Mouse (Mus musculus): ENCODE measurements around the gene Henmt1. TPM values are rescaled to one million over a fixed set of nuclear protein-coding genes. Genes with fewer than 3 reads are reported as not detected.

The Henmt1 gene
- polyA plus RNA-seq, 1 experiment = not detected

GRCm38 (mm10) chr3:108999173-108999572 lies 59.5 kb downstream of the Henmt1 start:
- H3K27me3 ChIP-seq (ENCODE audit: control insufficient read depth) = no peaks in the 10 kb centered on the region
- H3K4me1 ChIP-seq (ENCODE audit: control insufficient read depth) = peaks cover 15% of the 10 kb centered on the region
- TF ChIP-seq GATA1 (IDR thresholded peaks at IDR 0.05; ENCODE audit: low read length) (no peak), TAL1 (IDR thresholded peaks at IDR 0.05; ENCODE audit: low read length) (no peak)
- no peaks in the 10 kb centered on the region for H3K36me3 ChIP-seq (ENCODE audit: control insufficient read depth)
- no peak overlapping the region for H3K4me3 ChIP-seq (replicated peaks)
- H3K9me3 ChIP-seq (ENCODE audit: control insufficient read depth, low read length) = no peaks in the 10 kb centered on the region

GRCm38 (mm10) chr3:109005777-109006176 lies 66.1 kb downstream of the Henmt1 start:
- Histone ChIP-seq H3K9me3 (ENCODE audit: control insufficient read depth, low read length) (no peaks in the 10 kb centered on the region), H3K4me3 (replicated peaks) (no peak overlapping the region), H3K4me1 (ENCODE audit: control insufficient read depth) (no peaks in the 10 kb centered on the region), H3K27me3 (ENCODE audit: control insufficient read depth) (no peaks in the 10 kb centered on the region), H3K36me3 (ENCODE audit: control insufficient read depth) (no peaks in the 10 kb centered on the region)
- TF ChIP-seq TAL1 (IDR thresholded peaks at IDR 0.05; ENCODE audit: low read length) = no peak
- TF ChIP-seq GATA1 (IDR thresholded peaks at IDR 0.05; ENCODE audit: low read length) = no peak

GRCm38 (mm10) chr3:109008180-109008579 lies 68.5 kb downstream of the Henmt1 start:
- H3K27me3 ChIP-seq (ENCODE audit: control insufficient read depth) = no peaks in the 10 kb centered on the region
- no peak for TF ChIP-seq TAL1 (IDR thresholded peaks at IDR 0.05; ENCODE audit: low read length)
- no peak for TF ChIP-seq GATA1 (IDR thresholded peaks at IDR 0.05; ENCODE audit: low read length)
- H3K4me1 ChIP-seq (ENCODE audit: control insufficient read depth) = no peaks in the 10 kb centered on the region
- no peak overlapping the region for H3K4me3 ChIP-seq (replicated peaks)
- no peaks in the 10 kb centered on the region for H3K9me3 ChIP-seq (ENCODE audit: control insufficient read depth, low read length)
- H3K36me3 ChIP-seq (ENCODE audit: control insufficient read depth) = no peaks in the 10 kb centered on the region

Other genes starting within 250 kb of the Henmt1 start
- 2.1 and 2.9 TPM in 2 replicates for gene Gpsm2, start 217.6 kb upstream of the Henmt1 start, polyA plus RNA-seq (2012)
- gene Aknad1, start 200.2 kb upstream of the Henmt1 start, polyA plus RNA-seq (2012) = 0.01 and 0.04 TPM in 2 replicates
- 0.14 and 0.74 TPM in 2 replicates for gene Stxbp3, start 99.3 kb upstream of the Henmt1 start, polyA plus RNA-seq (2012)
- gene Fndc7, start 49.9 kb upstream of the Henmt1 start, polyA plus RNA-seq (2012) = 0.01 TPM in 1 of 2 replicates, not detected in the other
- gene Prpf38b, start 28.1 kb upstream of the Henmt1 start, polyA plus RNA-seq (2012) = 6.5 and 6.8 TPM in 2 replicates
- not detected in 2 replicates for gene Gm9857, start 572 bp downstream of the Henmt1 start, polyA plus RNA-seq (2012)
- gene Fam102b, start 87.7 kb downstream of the Henmt1 start, polyA plus RNA-seq (2012) = 0.01 TPM in 1 of 2 replicates, not detected in the other
- not detected in 2 replicates for gene Slc25a54, start 140.6 kb downstream of the Henmt1 start, polyA plus RNA-seq (2012)
- 0.03 and 0.05 TPM in 2 replicates for gene Slc25a24, start 183.3 kb downstream of the Henmt1 start, polyA plus RNA-seq (2012)